Mouse (Mus musculus): Measurements from ENCODE around the gene Plekhg1. TPM values are rescaled to one million over a fixed set of nuclear protein-coding genes. Genes with fewer than 3 reads are reported as not detected.

Plekhg1 gene
- polyA plus RNA-seq, 1 experiment from 2014 or later = 9.8 TPM

- Histone ChIP-seq H3K36me3 (no peaks in the 10 kb centered on the region), H3K27ac (no peak overlapping the region), H3K27me3 (ENCODE audit: low read depth, poor library complexity, severe bottlenecking) (no peaks in the 10 kb centered on the region), H3K9me3 (replicated peaks) (no peaks in the 10 kb centered on the region), H3K4me1 (peaks cover 18% of the 10 kb centered on the region), H3K4me3 (no peak overlapping the region)
- no peak for DNase-seq (ENCODE audit: low spot score)
Observed at GRCm38 (mm10) chr10:3936864-3937263, 196.7 kb downstream of the Plekhg1 start.

GRCm38 (mm10) chr10:3939895-3940595, 199.9 kb downstream of the Plekhg1 start:
- H3K36me3 ChIP-seq = no peaks in the 10 kb centered on the region
- H3K27me3 ChIP-seq (ENCODE audit: low read depth, poor library complexity, severe bottlenecking) = no peaks in the 10 kb centered on the region
- no peak for DNase-seq (ENCODE audit: low spot score)
- WGBS = 89% methylated on average over 11 of the region's 11 CpGs
- no peaks in the 10 kb centered on the region for H3K9me3 ChIP-seq (replicated peaks)
- H3K4me3 ChIP-seq = no peak overlapping the region
- H3K27ac ChIP-seq = peak overlapping the region; percentile 75; the same call in 1 of the 2 replicates
- H3K4me1 ChIP-seq = peaks cover 16% of the 10 kb centered on the region

- H3K4me1 ChIP-seq = peaks cover 16% of the 10 kb centered on the region
- no peak for DNase-seq (ENCODE audit: low spot score)
- H3K27ac ChIP-seq = peak overlapping the region; percentile 75
- no peaks in the 10 kb centered on the region for H3K36me3 ChIP-seq
- no peak overlapping the region for H3K4me3 ChIP-seq
- no peaks in the 10 kb centered on the region for H3K9me3 ChIP-seq (replicated peaks)
- WGBS = 86% methylated on average over 6 of the region's 6 CpGs
- no peaks in the 10 kb centered on the region for H3K27me3 ChIP-seq (ENCODE audit: low read depth, poor library complexity, severe bottlenecking)
Observed at GRCm38 (mm10) chr10:3940596-3940975, 200.4 kb downstream of the Plekhg1 start.

- Histone ChIP-seq H3K4me3 (no peak overlapping the region), H3K27me3 (ENCODE audit: low read depth, poor library complexity, severe bottlenecking) (no peaks in the 10 kb centered on the region), H3K27ac (peak overlapping the region; percentile 75), H3K36me3 (no peaks in the 10 kb centered on the region), H3K9me3 (replicated peaks) (no peaks in the 10 kb centered on the region), H3K4me1 (peaks cover 16% of the 10 kb centered on the region)
- DNase-seq (ENCODE audit: low spot score) = peak; percentile 58
- WGBS = 31% methylated on average over 11 of the region's 11 CpGs
Observed at GRCm38 (mm10) chr10:3941054-3941757, 201.0 kb downstream of the Plekhg1 start.

GRCm38 (mm10) chr10:3942289-3942688, 202.1 kb downstream of the Plekhg1 start:
- H3K27me3 ChIP-seq (ENCODE audit: low read depth, poor library complexity, severe bottlenecking) = no peaks in the 10 kb centered on the region
- 55% methylated on average over 6 of the region's 6 CpGs for WGBS
- H3K4me1 ChIP-seq = peaks cover 16% of the 10 kb centered on the region
- no peaks in the 10 kb centered on the region for H3K36me3 ChIP-seq
- no peak overlapping the region for H3K4me3 ChIP-seq
- H3K9me3 ChIP-seq (replicated peaks) = no peaks in the 10 kb centered on the region
- no peak for DNase-seq (ENCODE audit: low spot score)
- H3K27ac ChIP-seq = no peak overlapping the region; the same call in 1 of the 2 replicates

GRCm38 (mm10) chr10:3943492-3944395, 203.6 kb downstream of the Plekhg1 start:
- no peak overlapping the region for H3K4me3 ChIP-seq
- H3K27ac ChIP-seq = no peak overlapping the region
- no peaks in the 10 kb centered on the region for H3K27me3 ChIP-seq (ENCODE audit: low read depth, poor library complexity, severe bottlenecking)
- peak; percentile 75 for DNase-seq (ENCODE audit: low spot score)
- H3K4me1 ChIP-seq = peaks cover 16% of the 10 kb centered on the region
- no peaks in the 10 kb centered on the region for H3K9me3 ChIP-seq (replicated peaks)
- no peaks in the 10 kb centered on the region for H3K36me3 ChIP-seq
- WGBS = 35% methylated on average over 10 of the region's 10 CpGs

- Histone ChIP-seq H3K9me3 (replicated peaks) (no peaks in the 10 kb centered on the region), H3K36me3 (no peaks in the 10 kb centered on the region), H3K4me1 (peaks cover 4% of the 10 kb centered on the region; the same call in 1 of the 2 replicates), H3K27ac (no peak overlapping the region), H3K27me3 (ENCODE audit: low read depth, poor library complexity, severe bottlenecking) (no peaks in the 10 kb centered on the region), H3K4me3 (no peak overlapping the region)
- DNase-seq (ENCODE audit: low spot score) = no peak
- WGBS = 95% methylated on average over 17 of the region's 17 CpGs
Observed at GRCm38 (mm10) chr10:3946871-3947270, 206.7 kb downstream of the Plekhg1 start.

- Histone ChIP-seq H3K27ac (no peak overlapping the region), H3K4me3 (no peak overlapping the region), H3K36me3 (no peaks in the 10 kb centered on the region), H3K9me3 (replicated peaks) (no peaks in the 10 kb centered on the region), H3K4me1 (no peaks in the 10 kb centered on the region), H3K27me3 (ENCODE audit: low read depth, poor library complexity, severe bottlenecking) (no peaks in the 10 kb centered on the region)
- WGBS = 91% methylated on average over 7 of the region's 7 CpGs
- DNase-seq (ENCODE audit: low spot score) = no peak
Observed at GRCm38 (mm10) chr10:3947346-3947745, 207.2 kb downstream of the Plekhg1 start.

- H3K27ac ChIP-seq = no peak overlapping the region
- H3K4me1 ChIP-seq = no peaks in the 10 kb centered on the region
- DNase-seq (ENCODE audit: low spot score) = no peak
- no peak overlapping the region for H3K4me3 ChIP-seq
- no peaks in the 10 kb centered on the region for H3K27me3 ChIP-seq (ENCODE audit: low read depth, poor library complexity, severe bottlenecking)
- H3K36me3 ChIP-seq = no peaks in the 10 kb centered on the region
- 91% methylated on average over 6 of the region's 6 CpGs for WGBS
- H3K9me3 ChIP-seq (replicated peaks) = no peaks in the 10 kb centered on the region
Observed at GRCm38 (mm10) chr10:3949306-3949705, 209.1 kb downstream of the Plekhg1 start.

GRCm38 (mm10) chr10:3956471-3956870, 216.3 kb downstream of the Plekhg1 start:
- Histone ChIP-seq H3K36me3 (peaks cover 19% of the 10 kb centered on the region), H3K4me3 (no peak overlapping the region), H3K27me3 (ENCODE audit: low read depth, poor library complexity, severe bottlenecking) (no peaks in the 10 kb centered on the region), H3K27ac (no peak overlapping the region), H3K4me1 (0 out of 2 replicates have a peak, but pooled peaks cover 2% of the 10 kb centered on the region), H3K9me3 (replicated peaks) (no peaks in the 10 kb centered on the region)
- WGBS = 90% methylated on average over 22 of the region's 22 CpGs
- no peak for DNase-seq (ENCODE audit: low spot score)

- Histone ChIP-seq H3K4me1 (0 out of 2 replicates have a peak, but pooled peaks cover 2% of the 10 kb centered on the region), H3K4me3 (no peak overlapping the region), H3K27me3 (ENCODE audit: low read depth, poor library complexity, severe bottlenecking) (no peaks in the 10 kb centered on the region), H3K27ac (no peak overlapping the region), H3K36me3 (peaks cover 19% of the 10 kb centered on the region), H3K9me3 (replicated peaks) (no peaks in the 10 kb centered on the region)
- no peak for DNase-seq (ENCODE audit: low spot score)
- WGBS = 83% methylated on average over 5 of the region's 5 CpGs
Observed at GRCm38 (mm10) chr10:3958591-3958990, 218.4 kb downstream of the Plekhg1 start.

GRCm38 (mm10) chr10:3969026-3969425, 228.9 kb downstream of the Plekhg1 start:
- H3K4me3 ChIP-seq = no peak overlapping the region
- no peaks in the 10 kb centered on the region for H3K27me3 ChIP-seq (ENCODE audit: low read depth, poor library complexity, severe bottlenecking)
- no peaks in the 10 kb centered on the region for H3K36me3 ChIP-seq
- H3K9me3 ChIP-seq (replicated peaks) = no peaks in the 10 kb centered on the region
- peaks cover 16% of the 10 kb centered on the region for H3K4me1 ChIP-seq
- DNase-seq (ENCODE audit: low spot score) = no peak
- H3K27ac ChIP-seq = no peak overlapping the region
- 40% methylated on average over 3 of the region's 3 CpGs for WGBS
